Mouse (Mus musculus): ENCODE data around the gene Vav2. TPM values are rescaled to one million over a fixed set of nuclear protein-coding genes. Genes with fewer than 3 reads are reported as not detected.

Gene Vav2
- polyA plus RNA-seq, 1 experiment: not detected

DNA sequence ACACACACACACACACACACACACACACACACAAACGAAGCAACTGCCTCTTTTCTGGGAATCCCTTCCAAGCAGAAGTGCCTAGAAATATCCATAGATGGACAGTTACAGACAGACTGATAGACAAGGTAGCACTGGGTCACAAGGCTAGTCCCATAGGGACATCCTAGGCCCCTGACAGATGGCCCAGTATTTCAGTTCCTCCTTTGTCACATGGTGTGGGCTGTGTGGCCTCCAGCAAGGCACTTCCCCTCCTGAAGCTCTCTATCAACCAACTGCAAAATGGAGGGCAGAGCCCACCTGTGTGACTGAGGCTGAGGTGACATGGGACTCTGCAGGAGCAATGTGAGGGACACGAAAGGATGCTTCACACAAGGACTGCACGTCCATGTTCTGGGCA, 115.2 kb downstream of the Vav2 start:
- Histone ChIP-seq H3K4me1 (ENCODE audit: control insufficient read depth, insufficient read depth, low read length) (peaks cover 10% of the 10 kb centered on the region; the same call in 1 of the 2 replicates), H3K4me3 (ENCODE audit: insufficient read depth, low read depth, low read length) (no peak overlapping the region), H3K27ac (ENCODE audit: insufficient read depth, low read depth, low read length) (no peak overlapping the region)
- TF ChIP-seq POLR2A (IDR thresholded peaks at IDR 0.05; ENCODE audit: insufficient read depth, low read depth, low read length) (no peak), CTCF (IDR thresholded peaks at IDR 0.05; ENCODE audit: insufficient read depth, low read depth, low read length) (no peak)
- 88% methylated on average over 3 of the region's 3 CpGs for WGBS

GRCm38 (mm10) chr2:27310908-27311307, 115.9 kb downstream of the Vav2 start:
- TF ChIP-seq POLR2A (IDR thresholded peaks at IDR 0.05; ENCODE audit: insufficient read depth, low read depth, low read length) (no peak), CTCF (IDR thresholded peaks at IDR 0.05; ENCODE audit: insufficient read depth, low read depth, low read length) (no peak)
- Histone ChIP-seq H3K4me3 (ENCODE audit: insufficient read depth, low read depth, low read length) (no peak overlapping the region), H3K27ac (ENCODE audit: insufficient read depth, low read depth, low read length) (no peak overlapping the region), H3K4me1 (ENCODE audit: control insufficient read depth, insufficient read depth, low read length) (peaks cover 10% of the 10 kb centered on the region; the same call in 1 of the 2 replicates)
- 74% methylated on average over 5 of the region's 5 CpGs for WGBS

GRCm38 (mm10) chr2:27310221-27310620, 116.6 kb downstream of the Vav2 start:
- Histone ChIP-seq H3K27ac (ENCODE audit: insufficient read depth, low read depth, low read length) (no peak overlapping the region), H3K4me3 (ENCODE audit: insufficient read depth, low read depth, low read length) (no peak overlapping the region), H3K4me1 (ENCODE audit: control insufficient read depth, insufficient read depth, low read length) (peaks cover 10% of the 10 kb centered on the region; the same call in 1 of the 2 replicates)
- TF ChIP-seq CTCF (IDR thresholded peaks at IDR 0.05; ENCODE audit: insufficient read depth, low read depth, low read length): no peak
- no peak for TF ChIP-seq POLR2A (IDR thresholded peaks at IDR 0.05; ENCODE audit: insufficient read depth, low read depth, low read length)
- WGBS: 70% methylated on average over 5 of the region's 5 CpGs

GRCm38 (mm10) chr2:27306628-27307027, 120.2 kb downstream of the Vav2 start:
- H3K4me1 ChIP-seq (ENCODE audit: control insufficient read depth, insufficient read depth, low read length): peaks cover 17% of the 10 kb centered on the region
- WGBS: 74% methylated on average over 8 of the region's 8 CpGs
- H3K4me3 ChIP-seq (ENCODE audit: insufficient read depth, low read depth, low read length): no peak overlapping the region
- no peak overlapping the region for H3K27ac ChIP-seq (ENCODE audit: insufficient read depth, low read depth, low read length)
- TF ChIP-seq CTCF (IDR thresholded peaks at IDR 0.05; ENCODE audit: insufficient read depth, low read depth, low read length): no peak
- TF ChIP-seq POLR2A (IDR thresholded peaks at IDR 0.05; ENCODE audit: insufficient read depth, low read depth, low read length): no peak

GRCm38 (mm10) chr2:27304741-27305140, 122.1 kb downstream of the Vav2 start:
- Histone ChIP-seq H3K4me1 (ENCODE audit: control insufficient read depth, insufficient read depth, low read length) (peaks cover 29% of the 10 kb centered on the region), H3K27ac (ENCODE audit: insufficient read depth, low read depth, low read length) (no peak overlapping the region), H3K4me3 (ENCODE audit: insufficient read depth, low read depth, low read length) (no peak overlapping the region)
- TF ChIP-seq CTCF (IDR thresholded peaks at IDR 0.05; ENCODE audit: insufficient read depth, low read depth, low read length) (no peak), POLR2A (IDR thresholded peaks at IDR 0.05; ENCODE audit: insufficient read depth, low read depth, low read length) (no peak)
- whole genome bisulfite sequencing: 65% methylated on average over 13 of the region's 13 CpGs

DNA sequence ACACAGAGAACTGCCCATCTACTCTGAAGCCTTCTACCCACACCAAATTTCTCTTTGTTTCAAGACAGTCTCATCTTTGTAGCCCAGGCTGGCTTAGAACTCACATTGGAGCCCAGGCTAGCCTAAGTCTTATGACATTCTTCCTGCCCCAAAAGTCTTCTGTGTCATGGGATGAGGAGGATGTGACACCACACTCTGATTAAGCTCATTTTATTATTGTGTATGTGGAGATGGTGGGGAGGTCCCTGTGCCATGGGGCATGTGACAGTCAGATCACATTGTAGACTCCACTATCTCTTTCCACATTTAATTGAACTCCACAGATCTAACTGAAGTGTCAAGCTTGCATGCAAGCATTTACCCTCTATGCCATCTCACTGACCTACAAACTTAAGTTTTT, 122.8 kb downstream of the Vav2 start:
- no peak for TF ChIP-seq CTCF (IDR thresholded peaks at IDR 0.05; ENCODE audit: insufficient read depth, low read depth, low read length)
- no peak for TF ChIP-seq POLR2A (IDR thresholded peaks at IDR 0.05; ENCODE audit: insufficient read depth, low read depth, low read length)

DNA sequence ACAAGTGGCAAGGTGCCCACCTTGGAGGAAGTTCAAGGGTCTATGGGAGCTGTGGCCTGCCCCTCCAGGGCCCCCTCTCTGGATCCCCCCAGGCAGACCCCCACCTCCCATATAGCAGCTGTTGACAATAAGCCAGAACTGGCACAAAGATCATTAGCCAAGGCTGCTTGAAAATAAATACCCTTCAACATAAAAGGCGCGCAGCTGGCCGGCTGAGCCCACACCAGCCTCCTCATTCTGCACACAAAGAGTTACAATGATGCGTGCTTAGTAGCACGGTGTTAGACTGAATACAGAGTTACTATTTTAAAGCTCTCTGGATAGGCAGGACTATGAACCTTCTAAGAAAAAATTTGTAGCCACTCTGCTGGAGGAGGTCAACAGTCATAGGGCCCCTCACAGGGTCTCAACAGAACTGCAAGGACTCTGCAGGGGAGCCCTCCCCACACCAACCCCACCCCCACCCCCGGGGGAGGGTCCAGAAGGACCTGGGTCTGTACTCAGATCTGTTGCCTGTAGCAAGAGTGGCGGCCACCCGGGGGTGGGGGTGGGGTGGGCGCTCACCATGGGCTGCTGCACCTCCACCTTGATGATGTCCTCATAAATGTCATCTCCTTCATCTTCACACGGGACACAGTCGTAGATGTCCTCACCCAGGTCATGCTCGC, 125.3 kb downstream of the Vav2 start:
- Histone ChIP-seq H3K4me3 (ENCODE audit: insufficient read depth, low read depth, low read length) (no peak overlapping the region), H3K4me1 (ENCODE audit: control insufficient read depth, insufficient read depth, low read length) (peaks cover 33% of the 10 kb centered on the region), H3K27ac (ENCODE audit: insufficient read depth, low read depth, low read length) (peak overlapping the region; percentile 39)
- TF ChIP-seq CTCF (IDR thresholded peaks at IDR 0.05; ENCODE audit: insufficient read depth, low read depth, low read length) (no peak), POLR2A (IDR thresholded peaks at IDR 0.05; ENCODE audit: insufficient read depth, low read depth, low read length) (no peak)
- 30% methylated on average over 12 of the region's 12 CpGs for WGBS

More for the DNA sequence above, 122.8 kb downstream of the Vav2 start:
- H3K4me3 ChIP-seq (ENCODE audit: insufficient read depth, low read depth, low read length): no peak overlapping the region
- H3K4me1 ChIP-seq (ENCODE audit: control insufficient read depth, insufficient read depth, low read length): peaks cover 33% of the 10 kb centered on the region
- H3K27ac ChIP-seq (ENCODE audit: insufficient read depth, low read depth, low read length): no peak overlapping the region

GRCm38 (mm10) chr2:27300725-27301443, 125.9 kb downstream of the Vav2 start:
- Histone ChIP-seq H3K27ac (ENCODE audit: insufficient read depth, low read depth, low read length) (peak overlapping the region; percentile 60), H3K4me1 (ENCODE audit: control insufficient read depth, insufficient read depth, low read length) (peaks cover 33% of the 10 kb centered on the region), H3K4me3 (ENCODE audit: insufficient read depth, low read depth, low read length) (no peak overlapping the region)
- no peak for TF ChIP-seq POLR2A (IDR thresholded peaks at IDR 0.05; ENCODE audit: insufficient read depth, low read depth, low read length)
- TF ChIP-seq CTCF (IDR thresholded peaks at IDR 0.05; ENCODE audit: insufficient read depth, low read depth, low read length): no peak
- 62% methylated on average over 13 of the region's 13 CpGs for WGBS

- TF ChIP-seq CTCF (IDR thresholded peaks at IDR 0.05; ENCODE audit: insufficient read depth, low read depth, low read length) (no peak), POLR2A (IDR thresholded peaks at IDR 0.05; ENCODE audit: insufficient read depth, low read depth, low read length) (no peak)
- 83% methylated on average over 9 of the region's 9 CpGs for WGBS
- no peak overlapping the region for H3K27ac ChIP-seq (ENCODE audit: insufficient read depth, low read depth, low read length)
Measured at GRCm38 (mm10) chr2:27296656-27297406, 130.0 kb downstream of the Vav2 start.

More at GRCm38 (mm10) chr2:27296656-27297406, 130.0 kb downstream of the Vav2 start:
- Histone ChIP-seq H3K4me1 (ENCODE audit: control insufficient read depth, insufficient read depth, low read length) (peaks cover 23% of the 10 kb centered on the region), H3K4me3 (ENCODE audit: insufficient read depth, low read depth, low read length) (no peak overlapping the region)
